8 mouse cellular contexts compared by ENCODE assay signal in the genomic region with DNA sequence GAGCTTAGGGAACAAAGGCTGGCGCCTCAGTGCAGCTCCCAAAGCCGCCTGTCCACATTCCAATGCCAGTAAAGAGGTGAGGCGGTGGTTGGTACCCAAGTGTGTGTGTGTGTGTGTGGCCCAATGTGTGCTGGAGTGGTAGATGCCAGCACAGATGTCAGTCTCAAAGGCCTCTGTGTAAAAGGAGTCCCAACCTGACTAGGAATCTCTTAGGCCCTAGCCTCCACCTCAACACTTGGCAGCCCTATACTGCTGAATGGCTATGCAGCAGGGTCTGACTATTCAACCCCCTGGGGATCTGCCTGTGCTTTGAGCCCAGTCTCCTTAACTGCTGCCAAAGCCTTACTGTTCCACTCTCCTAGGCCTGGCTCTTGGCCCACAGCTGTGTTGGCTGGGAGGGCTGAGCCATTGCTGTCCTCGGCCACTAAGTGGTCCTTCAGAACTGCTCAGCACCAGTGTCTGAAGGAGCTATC. TPM values are rescaled to one million over a fixed set of nuclear protein-coding genes. Genes with fewer than 3 reads are reported as not detected.
DNase-seq lines count a peak whose midpoint lies in the region; ATAC-seq and TF ChIP-seq lines count a peak whose summit lies in the region.

No protein-coding gene starts in this region.

- no peaks in the 10 kb centered on the region for H3K27me3 ChIP-seq in forebrain, postnatal 0 days (ENCODE audit: insufficient read depth, low read length)
- no peaks in the 10 kb centered on the region for H3K27me3 ChIP-seq in forebrain, embryonic 10.5 days (ENCODE audit: poor library complexity, severe bottlenecking)
- no peaks in the 10 kb centered on the region for H3K27me3 ChIP-seq in embryonic facial prominence, embryonic 12.5 days
- H3K27me3 ChIP-seq in hindbrain, embryonic 16.5 days (replicated peaks; ENCODE audit: control insufficient read depth, insufficient read depth, low read length): no peaks in the 10 kb centered on the region
- H3K27me3 ChIP-seq in neural tube, embryonic 15.5 days (replicated peaks): no peaks in the 10 kb centered on the region

- ATAC-seq in forebrain, postnatal 0 days: peak; percentile 71
- ATAC-seq in embryonic facial prominence, embryonic 12.5 days (ENCODE audit: insufficient number of reproducible peaks, insufficient read depth, low FRiP score, low TSS enrichment): 0 out of 2 replicates have a peak, but pooled peaks have one; percentile 53
- ATAC-seq in hindbrain, embryonic 16.5 days: peak; percentile 80; the same call in 1 of the 2 replicates
- peak; percentile 36 for ATAC-seq in neural tube, embryonic 15.5 days (ENCODE audit: low FRiP score)

- no peaks in the 10 kb centered on the region for H3K9me3 ChIP-seq in forebrain, postnatal 0 days (ENCODE audit: low read length)
- H3K9me3 ChIP-seq in forebrain, embryonic 10.5 days: no peaks in the 10 kb centered on the region
- no peaks in the 10 kb centered on the region for H3K9me3 ChIP-seq in embryonic facial prominence, embryonic 12.5 days
- H3K9me3 ChIP-seq in hindbrain, embryonic 16.5 days (ENCODE audit: control insufficient read depth, low read length): no peaks in the 10 kb centered on the region
- no peaks in the 10 kb centered on the region for H3K9me3 ChIP-seq in neural tube, embryonic 15.5 days (replicated peaks)

- H3K4me1 ChIP-seq in forebrain, postnatal 0 days (ENCODE audit: insufficient read depth): no peaks in the 10 kb centered on the region
- no peaks in the 10 kb centered on the region for H3K4me1 ChIP-seq in forebrain, embryonic 10.5 days
- no peaks in the 10 kb centered on the region for H3K4me1 ChIP-seq in embryonic facial prominence, embryonic 12.5 days
- peaks cover 7% of the 10 kb centered on the region; the same call in 1 of the 2 replicates for H3K4me1 ChIP-seq in hindbrain, embryonic 16.5 days (ENCODE audit: control insufficient read depth, insufficient read depth, low read depth, low read length)
- peaks cover 4% of the 10 kb centered on the region; the same call in 1 of the 2 replicates for H3K4me1 ChIP-seq in neural tube, embryonic 15.5 days

- H3K9ac ChIP-seq in forebrain, postnatal 0 days: no peak overlapping the region
- H3K9ac ChIP-seq in embryonic facial prominence, embryonic 12.5 days: no peak overlapping the region
- no peak overlapping the region for H3K9ac ChIP-seq in hindbrain, embryonic 16.5 days (ENCODE audit: low read depth, low read length)
- H3K9ac ChIP-seq in neural tube, embryonic 15.5 days (replicated peaks): 0 out of 2 replicates have a peak overlapping the region, but pooled peaks have one; percentile 0

- WGBS in forebrain, postnatal 0 days: 59% methylated on average over 4 of the region's 4 CpGs
- WGBS in forebrain, embryonic 10.5 days: 89% methylated on average over 4 of the region's 4 CpGs
- 80% methylated on average over 4 of the region's 4 CpGs for WGBS in embryonic facial prominence, embryonic 12.5 days
- 58% methylated on average over 4 of the region's 4 CpGs for WGBS in hindbrain, embryonic 16.5 days
- WGBS in neural tube, embryonic 15.5 days: 77% methylated on average over 4 of the region's 4 CpGs

- H3K4me2 ChIP-seq in forebrain, postnatal 0 days (ENCODE audit: low read depth): no peak overlapping the region
- no peak overlapping the region for H3K4me2 ChIP-seq in embryonic facial prominence, embryonic 12.5 days (replicated peaks)
- H3K4me2 ChIP-seq in hindbrain, embryonic 16.5 days (ENCODE audit: low read length): no peak overlapping the region
- no peak overlapping the region for H3K4me2 ChIP-seq in neural tube, embryonic 15.5 days

- H3K4me3 ChIP-seq in forebrain, postnatal 0 days (ENCODE audit: low read depth, low read length): no peak overlapping the region
- no peak overlapping the region for H3K4me3 ChIP-seq in forebrain, embryonic 10.5 days
- H3K4me3 ChIP-seq in embryonic facial prominence, embryonic 12.5 days: no peak overlapping the region
- H3K4me3 ChIP-seq in hindbrain, embryonic 16.5 days (ENCODE audit: low read length): no peak overlapping the region
- no peak overlapping the region for H3K4me3 ChIP-seq in neural tube, embryonic 15.5 days (replicated peaks)

- peak; percentile 41 for DNase-seq in forebrain, postnatal 0 days
- DNase-seq in forebrain, embryonic 10.5 days (ENCODE audit: extremely low spot score, low spot score): no peak
- DNase-seq in 3T3-L1 (ENCODE audit: low read depth, low spot score): peak; percentile 64
- no peak for DNase-seq in retina, postnatal 1 day
- no peak for DNase-seq in urinary bladder, postnatal 25 days (ENCODE audit: low spot score)

- 0 out of 2 replicates have a peak overlapping the region, but pooled peaks have one; percentile 21 for H3K27ac ChIP-seq in forebrain, postnatal 0 days (ENCODE audit: low read depth, low read length)
- H3K27ac ChIP-seq in forebrain, embryonic 10.5 days: no peak overlapping the region
- no peak overlapping the region for H3K27ac ChIP-seq in embryonic facial prominence, embryonic 12.5 days
- H3K27ac ChIP-seq in hindbrain, embryonic 16.5 days (ENCODE audit: low read depth, low read length): peak overlapping the region; percentile 35
- H3K27ac ChIP-seq in neural tube, embryonic 15.5 days (replicated peaks): 0 out of 2 replicates have a peak overlapping the region, but pooled peaks have one; percentile 23

- peaks cover 47% of the 10 kb centered on the region for H3K36me3 ChIP-seq in forebrain, postnatal 0 days (ENCODE audit: insufficient read depth)
- H3K36me3 ChIP-seq in forebrain, embryonic 10.5 days (replicated peaks): peaks cover 78% of the 10 kb centered on the region
- peaks cover 55% of the 10 kb centered on the region for H3K36me3 ChIP-seq in embryonic facial prominence, embryonic 12.5 days
- H3K36me3 ChIP-seq in hindbrain, embryonic 16.5 days (ENCODE audit: control insufficient read depth, insufficient read depth, low read length): peaks cover 21% of the 10 kb centered on the region
- H3K36me3 ChIP-seq in neural tube, embryonic 15.5 days: peaks cover 59% of the 10 kb centered on the region

- TF ChIP-seq CTCF in forebrain, postnatal 0 days (IDR thresholded peaks at IDR 0.05; ENCODE audit: low read depth): no peak

RNA-seq across cellular contexts. Expression of gene Lime1, which starts 5.1 kb away (rescaled TPM):
- total RNA-seq in forebrain, postnatal 0 days (2014; rRNA removed): 42.8 and 43.5 TPM in 2 replicates
- polyA plus RNA-seq in forebrain, postnatal 0 days (2015; fragmentation: Nextera tagmentation; extraction: Ambion mirVana): 19.5 and 26.5 TPM in 2 replicates
- 29.8 TPM in 2 replicates for polyA plus RNA-seq in forebrain, embryonic 10.5 days (2016; fragmentation: Nextera tagmentation; extraction: Ambion mirVana)
- 29.2 and 36.5 TPM in 2 replicates for polyA plus RNA-seq in embryonic facial prominence, embryonic 12.5 days (2016; fragmentation: Nextera tagmentation; extraction: Ambion mirVana)
- 46.4 and 56.5 TPM in 2 replicates for polyA plus RNA-seq in hindbrain, embryonic 16.5 days (2015; fragmentation: Nextera tagmentation; extraction: Ambion mirVana)
- 44.8 and 52.5 TPM in 2 replicates for polyA plus RNA-seq in neural tube, embryonic 15.5 days (2015; fragmentation: Nextera tagmentation; extraction: Ambion mirVana)

RNA-seq across cellular contexts. Expression of gene Arfrp1, which starts 19.8 kb away (rescaled TPM):
- total RNA-seq in forebrain, postnatal 0 days (2014; rRNA removed): 24.0 and 27.9 TPM in 2 replicates
- 60.9 and 73.0 TPM in 2 replicates for polyA plus RNA-seq in forebrain, postnatal 0 days (2015; fragmentation: Nextera tagmentation; extraction: Ambion mirVana)
- 80.0 and 84.5 TPM in 2 replicates for polyA plus RNA-seq in forebrain, embryonic 10.5 days (2016; fragmentation: Nextera tagmentation; extraction: Ambion mirVana)
- 73.3 and 77.5 TPM in 2 replicates for polyA plus RNA-seq in embryonic facial prominence, embryonic 12.5 days (2016; fragmentation: Nextera tagmentation; extraction: Ambion mirVana)
- polyA plus RNA-seq in hindbrain, embryonic 16.5 days (2015; fragmentation: Nextera tagmentation; extraction: Ambion mirVana): 83.5 and 87.2 TPM in 2 replicates
- 83.5 and 83.7 TPM in 2 replicates for polyA plus RNA-seq in neural tube, embryonic 15.5 days (2015; fragmentation: Nextera tagmentation; extraction: Ambion mirVana)

RNA-seq across cellular contexts. Expression of gene Zgpat, which starts 20.2 kb away (rescaled TPM):
- 93.3 and 99.0 TPM in 2 replicates for total RNA-seq in forebrain, postnatal 0 days (2014; rRNA removed)
- 32.2 and 39.6 TPM in 2 replicates for polyA plus RNA-seq in forebrain, postnatal 0 days (2015; fragmentation: Nextera tagmentation; extraction: Ambion mirVana)
- polyA plus RNA-seq in forebrain, embryonic 10.5 days (2016; fragmentation: Nextera tagmentation; extraction: Ambion mirVana): 43.7 and 47.4 TPM in 2 replicates
- 61.6 and 69.7 TPM in 2 replicates for polyA plus RNA-seq in embryonic facial prominence, embryonic 12.5 days (2016; fragmentation: Nextera tagmentation; extraction: Ambion mirVana)
- 75.0 and 83.7 TPM in 2 replicates for polyA plus RNA-seq in hindbrain, embryonic 16.5 days (2015; fragmentation: Nextera tagmentation; extraction: Ambion mirVana)
- 71.1 and 81.9 TPM in 2 replicates for polyA plus RNA-seq in neural tube, embryonic 15.5 days (2015; fragmentation: Nextera tagmentation; extraction: Ambion mirVana)

Comparison
In these comparisons a context has a peak if more than half of its experiments do, and no peak if none do; other contexts are left out.
1. DNase-seq: peak in forebrain, postnatal 0 days (single experiment) and 3T3-L1 (single experiment); none in forebrain, embryonic 10.5 days (single experiment), retina, postnatal 1 day (single experiment) and urinary bladder, postnatal 25 days (single experiment).
2. H3K27ac ChIP-seq: peak in forebrain, postnatal 0 days (single experiment), hindbrain, embryonic 16.5 days (single experiment) and neural tube, embryonic 15.5 days (single experiment); none in forebrain, embryonic 10.5 days (single experiment) and embryonic facial prominence, embryonic 12.5 days (single experiment).
3. Peak in every context shown above with its lines, with median percentiles within 50 percentile points of each other: ATAC-seq.